In genomic region chr7:17025896-17026622, GRCm38 (mm10) we compare ENCODE assay signal across 9 mouse cellular contexts. TPM values are rescaled to one million over a fixed set of nuclear protein-coding genes. Genes with fewer than 3 reads are reported as not detected.
A peak's percentile ranks its signal among the peaks of the same experiment; 100 is the strongest.
DNase-seq lines count a peak whose midpoint lies in the region; ATAC-seq lines count a peak whose summit lies in the region.
"Had no signal": no experiment of that assay in that cellular context is flagged by ENCODE, and none has a peak within 500 bp of the region (broad histone marks: within the 10 kb centered on the region; RNA-seq: fewer than 3 reads in every experiment).

No protein-coding gene starts in this region.

- 73% methylated on average over 9 of the region's 9 CpGs for WGBS in lung, embryonic 15.5 days
- WGBS in forebrain, embryonic 10.5 days, result 83% methylated on average over 9 of the region's 9 CpGs
- WGBS in limb, embryonic 10.5 days, result 75% methylated on average over 9 of the region's 9 CpGs
- 73% methylated on average over 9 of the region's 9 CpGs for WGBS in neural tube, embryonic 15.5 days

- no peak for ATAC-seq in lung, embryonic 15.5 days (ENCODE audit: borderline replicate concordance, extremely low read depth, low FRiP score, low TSS enrichment)
- ATAC-seq in neural tube, embryonic 15.5 days (ENCODE audit: low FRiP score), result no peak

- no peaks in the 10 kb centered on the region for H3K9me3 ChIP-seq in lung, embryonic 15.5 days
- H3K9me3 ChIP-seq in forebrain, embryonic 10.5 days, result no peaks in the 10 kb centered on the region
- no peaks in the 10 kb centered on the region for H3K9me3 ChIP-seq in limb, embryonic 10.5 days (replicated peaks)
- no peaks in the 10 kb centered on the region for H3K9me3 ChIP-seq in neural tube, embryonic 15.5 days (replicated peaks)

- H3K27ac ChIP-seq in lung, embryonic 15.5 days, result peak overlapping the region; percentile 77; the same call in 1 of the 2 replicates
- no peak overlapping the region; the same call in 1 of the 2 replicates for H3K27ac ChIP-seq in forebrain, embryonic 10.5 days
- H3K27ac ChIP-seq in limb, embryonic 10.5 days, result no peak overlapping the region
- no peak overlapping the region for H3K27ac ChIP-seq in neural tube, embryonic 15.5 days (replicated peaks)

- peaks cover 45% of the 10 kb centered on the region for H3K4me1 ChIP-seq in lung, embryonic 15.5 days
- peaks cover 41% of the 10 kb centered on the region for H3K4me1 ChIP-seq in forebrain, embryonic 10.5 days
- H3K4me1 ChIP-seq in limb, embryonic 10.5 days, result peaks cover 35% of the 10 kb centered on the region
- H3K4me1 ChIP-seq in neural tube, embryonic 15.5 days, result peaks cover 42% of the 10 kb centered on the region

- H3K9ac ChIP-seq in lung, embryonic 15.5 days, result peak overlapping the region; percentile 73
- peak overlapping the region; percentile 79 for H3K9ac ChIP-seq in neural tube, embryonic 15.5 days (replicated peaks)

- H3K4me3 ChIP-seq in lung, embryonic 15.5 days, result peak overlapping the region; percentile 71
- peak overlapping the region; percentile 93 for H3K4me3 ChIP-seq in forebrain, embryonic 10.5 days
- peak overlapping the region; percentile 84 for H3K4me3 ChIP-seq in limb, embryonic 10.5 days
- H3K4me3 ChIP-seq in neural tube, embryonic 15.5 days (replicated peaks), result peak overlapping the region; percentile 74

- peaks cover 33% of the 10 kb centered on the region for H3K36me3 ChIP-seq in lung, embryonic 15.5 days
- H3K36me3 ChIP-seq in forebrain, embryonic 10.5 days (replicated peaks), result peaks cover 52% of the 10 kb centered on the region
- peaks cover 49% of the 10 kb centered on the region for H3K36me3 ChIP-seq in limb, embryonic 10.5 days
- peaks cover 21% of the 10 kb centered on the region for H3K36me3 ChIP-seq in neural tube, embryonic 15.5 days

- peak overlapping the region; percentile 73 for H3K4me2 ChIP-seq in lung, embryonic 15.5 days
- peak overlapping the region; percentile 82 for H3K4me2 ChIP-seq in neural tube, embryonic 15.5 days

- no peak for DNase-seq in lung, postnatal 4 days
- DNase-seq in forebrain, embryonic 10.5 days (ENCODE audit: extremely low spot score, low spot score), result no peak
- no peak for DNase-seq in limb, embryonic 10.5 days (ENCODE audit: low spot score)
- DNase-seq in spleen, adult 12 weeks (ENCODE audit: low spot score), result no peak
- no peak for DNase-seq in frontal cortex, postnatal 36 days (ENCODE audit: low spot score in 2 of 2)
- no peak for DNase-seq in retina, postnatal 1 day
- DNase-seq: thymus, postnatal 14 days had no signal

- no peaks in the 10 kb centered on the region for H3K27me3 ChIP-seq in lung, embryonic 15.5 days
- H3K27me3 ChIP-seq in forebrain, embryonic 10.5 days (ENCODE audit: poor library complexity, severe bottlenecking), result no peaks in the 10 kb centered on the region
- no peaks in the 10 kb centered on the region for H3K27me3 ChIP-seq in limb, embryonic 10.5 days (ENCODE audit: low read depth, poor library complexity, severe bottlenecking)
- H3K27me3 ChIP-seq in neural tube, embryonic 15.5 days (replicated peaks), result no peaks in the 10 kb centered on the region

RNA-seq across cellular contexts. Expression of gene Ppp5c, which starts 1.7 kb away (rescaled TPM):
- 107 and 110 TPM in 2 replicates for polyA plus RNA-seq in lung, embryonic 15.5 days (2015; fragmentation: Nextera tagmentation; extraction: Ambion mirVana)
- 149 and 150 TPM in 2 replicates for polyA plus RNA-seq in forebrain, embryonic 10.5 days (2016; fragmentation: Nextera tagmentation; extraction: Ambion mirVana)
- 149 and 158 TPM in 2 replicates for polyA plus RNA-seq in limb, embryonic 10.5 days (2016; fragmentation: Nextera tagmentation; extraction: Ambion mirVana)
- polyA plus RNA-seq in neural tube, embryonic 15.5 days (2015; fragmentation: Nextera tagmentation; extraction: Ambion mirVana), result 128 TPM in 2 replicates

RNA-seq across cellular contexts. Expression of gene Ccdc8, which starts 33.6 kb away (rescaled TPM):
- 34.9 and 35.9 TPM in 2 replicates for polyA plus RNA-seq in lung, embryonic 15.5 days (2015; fragmentation: Nextera tagmentation; extraction: Ambion mirVana)
- 7.8 and 8.9 TPM in 2 replicates for polyA plus RNA-seq in forebrain, embryonic 10.5 days (2016; fragmentation: Nextera tagmentation; extraction: Ambion mirVana)
- polyA plus RNA-seq in limb, embryonic 10.5 days (2016; fragmentation: Nextera tagmentation; extraction: Ambion mirVana), result 13.7 and 13.8 TPM in 2 replicates
- polyA plus RNA-seq in neural tube, embryonic 15.5 days (2015; fragmentation: Nextera tagmentation; extraction: Ambion mirVana), result 7.7 and 13.9 TPM in 2 replicates

RNA-seq across cellular contexts. Expression of gene Hif3a, which starts 36.2 kb away (rescaled TPM):
- polyA plus RNA-seq in lung, embryonic 15.5 days (2015; fragmentation: Nextera tagmentation; extraction: Ambion mirVana), result 37.6 and 41.5 TPM in 2 replicates
- 4.3 and 5.3 TPM in 2 replicates for polyA plus RNA-seq in forebrain, embryonic 10.5 days (2016; fragmentation: Nextera tagmentation; extraction: Ambion mirVana)
- 5.9 and 7.4 TPM in 2 replicates for polyA plus RNA-seq in limb, embryonic 10.5 days (2016; fragmentation: Nextera tagmentation; extraction: Ambion mirVana)
- 5.3 and 11.7 TPM in 2 replicates for polyA plus RNA-seq in neural tube, embryonic 15.5 days (2015; fragmentation: Nextera tagmentation; extraction: Ambion mirVana)

RNA-seq across cellular contexts. Expression of gene Gm42372, which starts 43.2 kb away (rescaled TPM):
- polyA plus RNA-seq in lung, embryonic 15.5 days (2015; fragmentation: Nextera tagmentation; extraction: Ambion mirVana), result 0.16 and 0.17 TPM in 2 replicates
- 1.2 and 1.4 TPM in 2 replicates for polyA plus RNA-seq in forebrain, embryonic 10.5 days (2016; fragmentation: Nextera tagmentation; extraction: Ambion mirVana)
- 0.96 and 0.98 TPM in 2 replicates for polyA plus RNA-seq in limb, embryonic 10.5 days (2016; fragmentation: Nextera tagmentation; extraction: Ambion mirVana)
- 5.7 and 6.4 TPM in 2 replicates for polyA plus RNA-seq in neural tube, embryonic 15.5 days (2015; fragmentation: Nextera tagmentation; extraction: Ambion mirVana)

RNA-seq across cellular contexts. Expression of gene Psg16, which starts 47.8 kb away (rescaled TPM):
- 0.10 and 0.19 TPM in 2 replicates for polyA plus RNA-seq in lung, embryonic 15.5 days (2015; fragmentation: Nextera tagmentation; extraction: Ambion mirVana)
- 0.11 and 0.12 TPM in 2 replicates for polyA plus RNA-seq in forebrain, embryonic 10.5 days (2016; fragmentation: Nextera tagmentation; extraction: Ambion mirVana)
- 0.05 and 0.06 TPM in 2 replicates for polyA plus RNA-seq in limb, embryonic 10.5 days (2016; fragmentation: Nextera tagmentation; extraction: Ambion mirVana)
- polyA plus RNA-seq in neural tube, embryonic 15.5 days (2015; fragmentation: Nextera tagmentation; extraction: Ambion mirVana), result 2.7 and 2.9 TPM in 2 replicates
